Mouse (Mus musculus): ENCODE measurements at regions not wholly inside any gene's neighbourhood (a gene's known extent, or its start where the extent isn't known, plus 50 kb on each side); places are given as distances from the start of the nearest gene placed in this dataset.

DNA sequence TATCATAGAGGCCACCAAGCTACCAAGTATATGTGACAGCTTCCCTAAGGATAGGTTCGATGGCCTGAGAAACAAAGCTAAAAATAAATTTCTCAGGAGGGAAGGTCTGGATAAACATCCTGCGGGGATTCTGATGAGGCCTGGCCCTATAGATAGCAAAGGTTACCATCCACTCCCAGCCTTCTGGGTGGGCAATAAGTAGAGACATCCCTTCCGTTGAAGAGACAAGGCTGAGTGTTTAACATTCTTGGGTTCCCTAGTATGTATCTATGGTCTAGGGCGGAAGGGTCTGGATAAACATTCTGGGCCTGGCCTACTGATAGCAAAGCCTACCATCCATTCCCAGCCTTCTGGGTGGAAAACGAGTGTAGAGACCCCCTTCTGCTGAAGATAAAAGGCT lies 180.5 kb upstream of the Dlk1 start:
- no peak overlapping the region for H3K4me3 ChIP-seq (replicated peaks)

DNA sequence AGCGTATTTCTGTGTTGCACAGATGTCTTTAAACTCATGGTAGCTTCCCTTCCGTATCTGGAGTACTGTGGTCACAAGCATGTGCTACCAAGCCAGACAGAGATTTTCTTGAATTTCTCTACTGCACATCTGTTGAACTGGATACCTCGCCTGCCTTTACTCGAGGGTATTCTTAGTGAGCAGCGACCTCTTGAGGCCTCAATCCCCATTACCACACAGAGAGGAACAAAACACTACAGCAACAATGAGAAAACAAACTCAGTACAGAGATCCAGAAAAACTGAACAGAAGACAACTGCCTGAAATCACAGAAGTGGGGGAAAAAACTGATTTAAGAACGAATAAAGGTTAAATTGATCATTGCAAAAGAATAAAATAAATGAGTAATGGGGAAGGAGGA lies 137.8 kb upstream of the Dlk1 start:
- no peaks in the 10 kb centered on the region for H3K36me3 ChIP-seq
- H3K27ac ChIP-seq: no peak overlapping the region
- H3K4me3 ChIP-seq (replicated peaks): no peak overlapping the region
- H3K4me2 ChIP-seq: no peak overlapping the region
- H3K9me3 ChIP-seq: no peaks in the 10 kb centered on the region
- no peak for ATAC-seq (ENCODE audit: insufficient read depth, low FRiP score, low read depth)
- WGBS: 29% methylated on average over 6 of the region's 6 CpGs
- H3K9ac ChIP-seq: no peak overlapping the region
- no peaks in the 10 kb centered on the region for H3K4me1 ChIP-seq
- no peaks in the 10 kb centered on the region for H3K27me3 ChIP-seq (replicated peaks)

More for the DNA sequence above, 180.5 kb upstream of the Dlk1 start:
- Histone ChIP-seq H3K36me3 (no peaks in the 10 kb centered on the region), H3K4me1 (no peaks in the 10 kb centered on the region), H3K27ac (no peak overlapping the region), H3K4me2 (no peak overlapping the region), H3K9me3 (no peaks in the 10 kb centered on the region), H3K27me3 (replicated peaks) (no peaks in the 10 kb centered on the region), H3K9ac (no peak overlapping the region)
- 49% methylated on average over 5 of the region's 5 CpGs for WGBS
- ATAC-seq (ENCODE audit: insufficient read depth, low FRiP score, low read depth): no peak

DNA sequence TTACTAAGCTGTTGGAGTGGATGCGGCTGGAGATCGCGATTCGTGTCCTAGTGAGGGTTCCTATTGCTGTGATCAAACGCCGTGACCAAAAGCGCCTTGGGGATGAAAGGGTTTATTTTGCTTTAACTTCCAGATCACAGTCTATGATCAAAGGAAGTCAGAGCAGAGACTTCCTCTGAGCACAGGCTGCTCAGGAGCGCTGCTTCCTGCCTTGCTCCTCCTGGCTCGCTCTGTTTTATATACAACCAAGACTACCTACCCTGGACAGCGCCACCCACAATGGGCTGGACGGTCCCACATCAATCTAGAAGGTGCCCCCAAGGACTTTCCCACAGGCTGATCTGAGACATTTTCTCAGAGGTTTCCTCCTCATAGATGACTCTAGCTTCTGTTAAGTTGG lies 126.6 kb upstream of the Dlk1 start:
- ATAC-seq (ENCODE audit: insufficient read depth, low FRiP score, low read depth): no peak
- H3K4me3 ChIP-seq (replicated peaks): no peak overlapping the region
- no peak overlapping the region for H3K27ac ChIP-seq

DNA sequence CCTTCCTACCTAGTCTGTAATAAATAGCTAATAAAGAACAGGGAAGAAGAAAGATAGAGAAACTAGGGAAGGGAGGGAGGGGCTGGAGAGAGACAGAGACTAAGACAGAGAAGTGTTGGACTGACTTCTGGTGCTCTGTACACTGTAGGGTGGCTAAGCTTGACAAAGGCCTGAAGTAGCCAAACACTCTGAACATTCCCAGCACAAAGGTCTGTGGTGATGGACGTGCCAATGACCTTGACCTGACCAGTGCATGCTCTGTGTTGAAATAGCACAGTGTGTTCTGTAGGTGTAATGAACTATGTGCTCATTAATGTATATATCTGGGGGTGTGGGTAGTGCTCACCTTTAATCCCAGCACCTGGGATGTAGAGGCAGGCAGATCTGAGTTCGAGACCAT lies 81.3 kb upstream of the Dlk1 start:
- 68% methylated on average over 2 of the region's 2 CpGs for WGBS
- H3K4me3 ChIP-seq (replicated peaks): no peak overlapping the region
- ATAC-seq (ENCODE audit: insufficient read depth, low FRiP score, low read depth): no peak
- H3K36me3 ChIP-seq: no peaks in the 10 kb centered on the region
- H3K4me1 ChIP-seq: no peaks in the 10 kb centered on the region
- no peaks in the 10 kb centered on the region for H3K27me3 ChIP-seq (replicated peaks)
- no peak overlapping the region for H3K9ac ChIP-seq
- H3K27ac ChIP-seq: no peak overlapping the region
- no peak overlapping the region for H3K4me2 ChIP-seq
- H3K9me3 ChIP-seq: no peaks in the 10 kb centered on the region

More for the DNA sequence above, 126.6 kb upstream of the Dlk1 start:
- Histone ChIP-seq H3K36me3 (no peaks in the 10 kb centered on the region), H3K9me3 (no peaks in the 10 kb centered on the region), H3K27me3 (replicated peaks) (no peaks in the 10 kb centered on the region), H3K9ac (no peak overlapping the region), H3K4me2 (no peak overlapping the region), H3K4me1 (no peaks in the 10 kb centered on the region)
- 66% methylated on average over 11 of the region's 11 CpGs for WGBS

DNA sequence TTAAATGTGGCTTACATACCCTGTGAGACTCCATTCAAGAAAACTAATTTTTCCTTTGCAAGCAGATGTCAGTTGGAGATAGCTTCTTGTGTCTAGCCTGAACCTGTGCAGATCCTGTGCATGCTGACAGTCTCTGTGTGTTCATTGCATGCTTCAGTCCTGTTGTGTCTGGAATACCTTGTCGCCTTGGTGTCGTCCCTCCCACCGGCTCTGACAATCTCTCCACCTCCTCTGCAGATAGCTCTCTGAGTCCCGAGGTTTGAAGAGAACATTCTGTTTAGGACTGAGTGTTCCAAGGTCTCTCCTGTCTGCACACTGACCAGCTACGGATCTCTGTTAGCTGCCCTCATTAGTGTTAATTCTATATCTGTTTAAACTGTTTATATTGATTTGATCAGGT lies 66.8 kb upstream of the Dlk1 start:
- Histone ChIP-seq H3K9me3 (no peaks in the 10 kb centered on the region), H3K4me2 (no peak overlapping the region), H3K36me3 (no peaks in the 10 kb centered on the region), H3K9ac (no peak overlapping the region), H3K27me3 (replicated peaks) (no peaks in the 10 kb centered on the region), H3K4me1 (0 out of 2 replicates have a peak, but pooled peaks cover 9% of the 10 kb centered on the region), H3K4me3 (replicated peaks) (no peak overlapping the region), H3K27ac (no peak overlapping the region)
- no peak for ATAC-seq (ENCODE audit: insufficient read depth, low FRiP score, low read depth)
- 76% methylated on average over 5 of the region's 5 CpGs for WGBS

DNA sequence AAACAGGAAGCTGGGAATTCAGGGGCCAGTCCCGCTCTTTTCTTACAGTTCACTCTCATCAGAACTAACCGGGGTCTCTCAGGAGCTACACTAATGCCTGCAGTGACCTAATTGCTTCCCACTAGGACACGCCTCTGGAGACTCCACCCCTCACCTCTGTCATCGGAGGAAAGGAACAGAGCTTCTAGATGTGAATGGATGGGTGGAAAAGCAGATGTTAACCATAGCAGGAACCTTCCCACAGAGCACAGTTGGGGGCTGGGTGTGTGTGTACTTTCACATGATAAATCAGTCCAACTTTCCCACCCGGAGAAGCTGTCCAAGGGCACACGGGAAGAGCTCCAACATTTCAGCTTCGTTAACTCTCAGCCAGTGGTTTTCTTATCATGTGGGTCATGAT lies 63.8 kb upstream of the Dlk1 start:
- Histone ChIP-seq H3K4me2 (no peak overlapping the region), H3K4me3 (replicated peaks) (no peak overlapping the region), H3K4me1 (peaks cover 8% of the 10 kb centered on the region; the same call in 1 of the 2 replicates), H3K27ac (no peak overlapping the region), H3K27me3 (replicated peaks) (no peaks in the 10 kb centered on the region), H3K36me3 (no peaks in the 10 kb centered on the region), H3K9ac (no peak overlapping the region), H3K9me3 (no peaks in the 10 kb centered on the region)
- WGBS: 25% methylated on average over 7 of the region's 7 CpGs
- ATAC-seq (ENCODE audit: insufficient read depth, low FRiP score, low read depth): peak; percentile 34; the same call in 1 of the 2 replicates

DNA sequence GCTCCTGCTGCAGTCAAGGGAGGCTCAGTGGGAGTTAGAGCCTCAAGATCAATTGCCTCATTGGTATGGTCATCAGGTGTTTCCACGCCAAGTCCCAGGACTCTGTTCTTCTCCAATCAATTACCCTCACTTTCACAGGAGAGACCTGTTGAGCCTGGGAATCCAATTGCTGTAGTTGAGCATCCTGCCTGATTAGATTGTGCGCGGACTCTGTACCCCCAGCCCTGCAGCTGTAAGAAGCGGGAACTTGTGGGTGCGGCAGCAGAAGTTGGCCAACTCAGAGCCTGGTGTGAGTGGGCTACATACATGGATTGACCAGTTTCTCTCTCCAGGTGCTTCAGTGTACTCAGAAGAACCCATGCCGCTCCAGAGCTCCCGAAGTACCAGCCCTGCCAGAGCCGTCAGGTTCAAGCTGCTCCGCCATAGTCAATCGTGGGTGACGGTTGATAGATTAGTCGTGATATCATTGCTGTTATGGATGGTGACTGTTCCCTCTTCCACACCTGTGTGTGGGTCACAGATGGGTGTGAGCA lies 62.2 kb upstream of the Dlk1 start:
- WGBS: 90% methylated on average over 12 of the region's 12 CpGs
- H3K4me1 ChIP-seq: peaks cover 8% of the 10 kb centered on the region; the same call in 1 of the 2 replicates
- no peak overlapping the region for H3K4me3 ChIP-seq (replicated peaks)
- H3K27ac ChIP-seq: no peak overlapping the region
- no peaks in the 10 kb centered on the region for H3K27me3 ChIP-seq (replicated peaks)
- H3K36me3 ChIP-seq: no peaks in the 10 kb centered on the region
- H3K9me3 ChIP-seq: no peaks in the 10 kb centered on the region
- ATAC-seq (ENCODE audit: insufficient read depth, low FRiP score, low read depth): no peak
- no peak overlapping the region for H3K9ac ChIP-seq
- H3K4me2 ChIP-seq: no peak overlapping the region

DNA sequence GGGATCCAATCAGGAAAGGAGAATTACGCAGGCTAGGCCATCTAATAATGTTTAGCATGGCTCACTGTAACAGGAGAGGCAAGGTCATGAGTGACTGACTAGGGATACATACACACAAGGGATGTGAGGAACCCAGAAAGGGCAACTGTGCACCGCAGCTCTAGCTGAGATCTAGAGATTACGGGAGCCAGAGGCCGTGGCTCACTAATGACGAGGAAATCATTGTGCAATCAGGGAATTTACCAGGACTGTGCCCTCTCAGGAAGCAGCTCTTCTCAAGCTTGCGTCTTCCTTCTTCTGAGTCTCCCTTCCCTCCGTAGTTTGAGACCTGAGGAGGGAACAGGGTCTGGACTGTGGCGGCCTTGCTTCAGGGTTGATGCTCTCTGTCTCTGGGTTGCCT lies 61.6 kb upstream of the Dlk1 start:
- Histone ChIP-seq H3K27ac (no peak overlapping the region), H3K4me3 (replicated peaks) (no peak overlapping the region), H3K27me3 (replicated peaks) (no peaks in the 10 kb centered on the region), H3K36me3 (no peaks in the 10 kb centered on the region), H3K9me3 (no peaks in the 10 kb centered on the region), H3K9ac (no peak overlapping the region), H3K4me2 (no peak overlapping the region), H3K4me1 (peaks cover 8% of the 10 kb centered on the region; the same call in 1 of the 2 replicates)
- ATAC-seq (ENCODE audit: insufficient read depth, low FRiP score, low read depth): no peak
- WGBS: 72% methylated on average over 8 of the region's 8 CpGs

DNA sequence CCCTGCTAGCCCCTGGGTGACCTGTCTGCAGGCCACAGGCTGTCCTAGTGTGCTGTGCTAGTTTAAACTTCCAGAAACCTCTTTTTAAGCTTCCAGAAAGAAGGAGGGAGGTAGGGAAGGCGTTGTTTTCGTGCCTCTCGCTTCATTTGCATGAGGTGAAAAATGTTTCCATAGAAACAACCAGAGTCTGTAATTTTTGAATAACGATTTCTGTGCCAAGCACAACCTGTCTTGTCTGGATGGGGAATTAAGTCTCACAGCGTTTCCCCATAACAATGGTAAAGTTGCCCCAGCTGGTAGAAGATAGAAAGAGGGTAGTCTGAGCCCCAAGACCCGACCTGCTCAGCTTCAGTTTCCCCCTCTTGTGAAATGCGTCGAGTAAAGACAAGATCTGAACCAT lies 59.3 kb upstream of the Dlk1 start:
- Histone ChIP-seq H3K27me3 (replicated peaks) (no peaks in the 10 kb centered on the region), H3K9ac (no peak overlapping the region), H3K4me1 (peaks cover 18% of the 10 kb centered on the region), H3K27ac (no peak overlapping the region), H3K4me2 (peak overlapping the region; percentile 30; the same call in 1 of the 2 replicates), H3K4me3 (replicated peaks) (no peak overlapping the region), H3K36me3 (no peaks in the 10 kb centered on the region), H3K9me3 (no peaks in the 10 kb centered on the region)
- 53% methylated on average over 8 of the region's 8 CpGs for WGBS
- ATAC-seq (ENCODE audit: insufficient read depth, low FRiP score, low read depth): no peak

DNA sequence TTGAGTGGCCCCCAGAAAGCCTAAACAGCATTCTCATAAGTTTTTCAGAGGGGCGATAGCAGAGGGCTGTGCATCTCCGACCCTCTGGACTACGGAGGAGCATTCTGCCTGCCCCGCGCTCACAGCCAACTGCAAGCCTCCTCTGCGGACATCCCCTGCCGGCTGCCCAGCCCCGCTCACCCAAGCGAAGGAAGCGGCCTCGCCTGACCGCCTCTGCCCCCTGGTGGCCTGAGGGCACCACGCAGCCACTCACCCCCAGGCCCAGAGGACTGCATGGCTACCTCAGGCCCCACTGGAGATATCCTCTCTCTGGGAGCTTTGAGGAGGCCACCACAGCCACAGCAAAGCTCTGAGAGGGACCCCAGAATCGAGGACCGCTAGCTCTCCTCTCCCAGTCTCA lies 58.8 kb upstream of the Dlk1 start:
- no peak overlapping the region for H3K4me3 ChIP-seq (replicated peaks)
- WGBS: 10% methylated on average over 15 of the region's 15 CpGs
- ATAC-seq (ENCODE audit: insufficient read depth, low FRiP score, low read depth): peak; percentile 73
- H3K36me3 ChIP-seq: no peaks in the 10 kb centered on the region
- H3K9ac ChIP-seq: no peak overlapping the region
- H3K9me3 ChIP-seq: no peaks in the 10 kb centered on the region
- no peak overlapping the region for H3K27ac ChIP-seq
- H3K27me3 ChIP-seq (replicated peaks): no peaks in the 10 kb centered on the region
- H3K4me1 ChIP-seq: peaks cover 21% of the 10 kb centered on the region
- peak overlapping the region; percentile 30; the same call in 1 of the 2 replicates for H3K4me2 ChIP-seq

DNA sequence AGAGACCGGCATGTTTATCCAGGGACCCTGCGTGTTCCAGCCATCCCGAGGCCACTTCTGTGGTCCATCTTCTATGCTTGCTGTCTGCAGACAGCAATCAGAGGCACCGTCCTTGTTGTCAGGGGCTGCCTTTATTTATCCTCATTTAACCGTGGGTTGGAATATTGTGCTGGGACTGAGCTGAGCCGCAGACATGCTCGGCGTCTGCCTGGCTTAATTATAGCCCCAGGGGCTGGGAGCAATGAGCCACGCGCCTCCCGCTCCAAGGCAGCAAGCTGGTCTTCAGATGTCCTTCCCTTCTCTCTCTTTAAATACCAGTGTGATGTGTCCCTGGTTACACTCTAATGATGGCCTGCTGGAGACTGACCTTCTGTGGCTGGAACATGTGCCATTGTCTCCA lies 58.2 kb upstream of the Dlk1 start:
- no peak overlapping the region for H3K4me3 ChIP-seq (replicated peaks)
- H3K4me1 ChIP-seq: peaks cover 23% of the 10 kb centered on the region
- ATAC-seq (ENCODE audit: insufficient read depth, low FRiP score, low read depth): no peak
- H3K27ac ChIP-seq: no peak overlapping the region
- no peaks in the 10 kb centered on the region for H3K36me3 ChIP-seq
- WGBS: 77% methylated on average over 11 of the region's 11 CpGs
- no peaks in the 10 kb centered on the region for H3K9me3 ChIP-seq
- H3K4me2 ChIP-seq: no peak overlapping the region
- H3K27me3 ChIP-seq (replicated peaks): no peaks in the 10 kb centered on the region
- no peak overlapping the region for H3K9ac ChIP-seq

DNA sequence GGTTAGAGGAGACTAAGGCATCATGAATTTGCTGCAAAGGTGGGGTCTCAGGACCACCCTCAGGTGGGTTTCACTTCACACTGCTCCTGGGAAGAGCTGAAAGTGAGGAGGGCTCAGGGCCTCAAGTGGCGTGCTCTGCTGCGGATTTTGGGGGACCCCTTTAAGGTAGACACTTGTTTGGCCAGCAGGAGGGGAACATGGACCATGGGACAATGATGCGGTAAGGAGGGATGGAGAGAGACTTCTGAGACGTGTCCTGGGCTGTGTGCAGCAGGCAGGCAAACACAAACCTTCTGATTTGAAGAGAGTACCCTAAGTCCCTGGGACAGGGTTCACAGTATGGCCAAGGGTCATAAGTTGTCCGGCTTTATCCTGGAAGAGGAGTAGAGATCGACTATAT lies 56.0 kb upstream of the Dlk1 start:
- Histone ChIP-seq H3K4me1 (peaks cover 40% of the 10 kb centered on the region), H3K4me3 (replicated peaks) (no peak overlapping the region), H3K36me3 (no peaks in the 10 kb centered on the region), H3K27me3 (replicated peaks) (no peaks in the 10 kb centered on the region), H3K9me3 (no peaks in the 10 kb centered on the region), H3K4me2 (no peak overlapping the region), H3K9ac (no peak overlapping the region), H3K27ac (no peak overlapping the region)
- WGBS: 81% methylated on average over 6 of the region's 6 CpGs
- ATAC-seq (ENCODE audit: insufficient read depth, low FRiP score, low read depth): no peak

Data from stomach, embryonic 15.5 days (tissue).